Mouse (Mus musculus) heart, postnatal 0 days (tissue): ENCODE measurements at regions not wholly inside any gene's neighbourhood (a gene's known extent, or its start where the extent isn't known, plus 50 kb on each side); places are given as distances from the start of the nearest gene placed in this dataset.

ENCODE experiments used
- CTCF ChIP-seq: IDR thresholded peaks from 2 replicates; pipeline ENCODE4 v1.5.1; 2016; ENCODE audit warnings: antibody characterized with exemption, control low read depth, low read depth
- EP300 ChIP-seq: IDR thresholded peaks from 2 replicates; pipeline ENCODE4 v1.6.1; 2016; ENCODE audit warnings: antibody characterized with exemption, low read depth

GRCm38 (mm10) chr13:110735511-110735910, 340.7 kb downstream of the Plk2 start:
- TF ChIP-seq CTCF (no peak), EP300 (no peak)
